Mouse (Mus musculus): Measurements from ENCODE around the gene Map7. TPM values are rescaled to one million over a fixed set of nuclear protein-coding genes. Genes with fewer than 3 reads are reported as not detected.

The Map7 gene
- polyA plus RNA-seq, 1 experiment from 2014 or later, result 10.3 TPM

- no peaks in the 10 kb centered on the region for H3K9me3 ChIP-seq
- no peak overlapping the region for H3K4me3 ChIP-seq
- 67% methylated on average over 4 of the region's 4 CpGs for WGBS
- no peaks in the 10 kb centered on the region for H3K4me1 ChIP-seq (replicated peaks)
- H3K4me2 ChIP-seq, result no peak overlapping the region
- H3K9ac ChIP-seq, result no peak overlapping the region
- no peak for ATAC-seq (ENCODE audit: low FRiP score)
- no peaks in the 10 kb centered on the region for H3K36me3 ChIP-seq
- H3K27ac ChIP-seq, result no peak overlapping the region
- H3K27me3 ChIP-seq, result no peaks in the 10 kb centered on the region
These were observed 10.5 kb downstream of the Map7 start for GRCm38 (mm10) chr10:20158756-20159155.

GRCm38 (mm10) chr10:20159308-20159707, 11.0 kb downstream of the Map7 start:
- H3K4me1 ChIP-seq (replicated peaks), result no peaks in the 10 kb centered on the region
- 91% methylated on average over 5 of the region's 5 CpGs for WGBS
- ATAC-seq (ENCODE audit: low FRiP score), result no peak

GRCm38 (mm10) chr10:20160914-20161313, 12.6 kb downstream of the Map7 start:
- Histone ChIP-seq H3K4me3 (no peak overlapping the region), H3K27ac (no peak overlapping the region), H3K9me3 (no peaks in the 10 kb centered on the region), H3K27me3 (no peaks in the 10 kb centered on the region), H3K36me3 (no peaks in the 10 kb centered on the region), H3K4me2 (no peak overlapping the region), H3K9ac (no peak overlapping the region), H3K4me1 (replicated peaks) (no peaks in the 10 kb centered on the region)
- no peak for ATAC-seq (ENCODE audit: low FRiP score)
- WGBS, result 70% methylated on average over 8 of the region's 8 CpGs

More at GRCm38 (mm10) chr10:20159308-20159707, 11.0 kb downstream of the Map7 start:
- Histone ChIP-seq H3K4me2 (no peak overlapping the region), H3K9me3 (no peaks in the 10 kb centered on the region), H3K27me3 (no peaks in the 10 kb centered on the region), H3K9ac (no peak overlapping the region), H3K27ac (no peak overlapping the region), H3K4me3 (no peak overlapping the region), H3K36me3 (no peaks in the 10 kb centered on the region)

- H3K27me3 ChIP-seq, result peaks cover 22% of the 10 kb centered on the region; the same call in 1 of the 2 replicates
- no peak for ATAC-seq (ENCODE audit: low FRiP score)
- no peak overlapping the region for H3K9ac ChIP-seq
- peaks cover 4% of the 10 kb centered on the region for H3K4me1 ChIP-seq (replicated peaks)
- H3K9me3 ChIP-seq, result no peaks in the 10 kb centered on the region
- H3K36me3 ChIP-seq, result no peaks in the 10 kb centered on the region
- H3K4me2 ChIP-seq, result no peak overlapping the region
- WGBS, result 90% methylated on average over 5 of the region's 5 CpGs
- H3K4me3 ChIP-seq, result no peak overlapping the region
- H3K27ac ChIP-seq, result no peak overlapping the region
These were observed 16.5 kb downstream of the Map7 start for GRCm38 (mm10) chr10:20164810-20165209.

- Histone ChIP-seq H3K36me3 (no peaks in the 10 kb centered on the region), H3K9me3 (no peaks in the 10 kb centered on the region), H3K4me2 (no peak overlapping the region), H3K9ac (no peak overlapping the region), H3K4me1 (replicated peaks) (peaks cover 24% of the 10 kb centered on the region), H3K27ac (no peak overlapping the region), H3K27me3 (peaks cover 24% of the 10 kb centered on the region; the same call in 1 of the 2 replicates), H3K4me3 (no peak overlapping the region)
- WGBS, result 76% methylated on average over 11 of the region's 11 CpGs
- no peak for ATAC-seq (ENCODE audit: low FRiP score)
These were observed 18.5 kb downstream of the Map7 start for GRCm38 (mm10) chr10:20166797-20167196.

- Histone ChIP-seq H3K4me1 (replicated peaks) (peaks cover 29% of the 10 kb centered on the region), H3K4me2 (no peak overlapping the region), H3K9me3 (no peaks in the 10 kb centered on the region), H3K27ac (no peak overlapping the region), H3K27me3 (peaks cover 28% of the 10 kb centered on the region; the same call in 1 of the 2 replicates), H3K4me3 (no peak overlapping the region), H3K9ac (no peak overlapping the region), H3K36me3 (no peaks in the 10 kb centered on the region)
- 89% methylated on average over 4 of the region's 4 CpGs for WGBS
- ATAC-seq (ENCODE audit: low FRiP score), result no peak
These were observed 19.2 kb downstream of the Map7 start for GRCm38 (mm10) chr10:20167467-20167866.

- Histone ChIP-seq H3K36me3 (no peaks in the 10 kb centered on the region), H3K27ac (no peak overlapping the region), H3K4me3 (no peak overlapping the region), H3K4me1 (replicated peaks) (peaks cover 31% of the 10 kb centered on the region), H3K4me2 (no peak overlapping the region), H3K9me3 (no peaks in the 10 kb centered on the region), H3K27me3 (peaks cover 28% of the 10 kb centered on the region; the same call in 1 of the 2 replicates), H3K9ac (no peak overlapping the region)
- no peak for ATAC-seq (ENCODE audit: low FRiP score)
- WGBS, result 80% methylated on average over 3 of the region's 3 CpGs
These were observed 21.0 kb downstream of the Map7 start for GRCm38 (mm10) chr10:20169182-20169674.

GRCm38 (mm10) chr10:20169927-20170604, 21.8 kb downstream of the Map7 start:
- Histone ChIP-seq H3K4me1 (replicated peaks) (peaks cover 31% of the 10 kb centered on the region), H3K27ac (peak overlapping the region; percentile 61), H3K27me3 (peaks cover 28% of the 10 kb centered on the region; the same call in 1 of the 2 replicates), H3K9ac (peak overlapping the region; percentile 43), H3K4me2 (peak overlapping the region; percentile 63), H3K9me3 (no peaks in the 10 kb centered on the region), H3K36me3 (no peaks in the 10 kb centered on the region), H3K4me3 (peak overlapping the region; percentile 37)
- WGBS, result 21% methylated on average over 19 of the region's 19 CpGs
- 0 out of 2 replicates have a peak, but pooled peaks have one; percentile 26 for ATAC-seq (ENCODE audit: low FRiP score)

GRCm38 (mm10) chr10:20170605-20171088, 22.4 kb downstream of the Map7 start:
- WGBS, result 19% methylated on average over 11 of the region's 11 CpGs
- Histone ChIP-seq H3K4me2 (peak overlapping the region; percentile 63), H3K9ac (peak overlapping the region; percentile 60; the same call in 1 of the 2 replicates), H3K9me3 (no peaks in the 10 kb centered on the region), H3K4me1 (replicated peaks) (peaks cover 31% of the 10 kb centered on the region), H3K27me3 (peaks cover 28% of the 10 kb centered on the region; the same call in 1 of the 2 replicates), H3K36me3 (no peaks in the 10 kb centered on the region), H3K4me3 (peak overlapping the region; percentile 37), H3K27ac (peak overlapping the region; percentile 61)
- ATAC-seq (ENCODE audit: low FRiP score), result peak; percentile 97

GRCm38 (mm10) chr10:20171209-20171608, 22.9 kb downstream of the Map7 start:
- H3K27me3 ChIP-seq, result peaks cover 28% of the 10 kb centered on the region; the same call in 1 of the 2 replicates
- peak overlapping the region; percentile 61 for H3K27ac ChIP-seq
- WGBS, result 41% methylated on average over 12 of the region's 12 CpGs
- H3K9ac ChIP-seq, result peak overlapping the region; percentile 60; the same call in 1 of the 2 replicates
- H3K4me1 ChIP-seq (replicated peaks), result peaks cover 31% of the 10 kb centered on the region
- H3K4me3 ChIP-seq, result peak overlapping the region; percentile 37
- H3K36me3 ChIP-seq, result no peaks in the 10 kb centered on the region
- no peaks in the 10 kb centered on the region for H3K9me3 ChIP-seq
- peak overlapping the region; percentile 63 for H3K4me2 ChIP-seq
- peak; percentile 27 for ATAC-seq (ENCODE audit: low FRiP score)

- WGBS, result 58% methylated on average over 4 of the region's 4 CpGs
These were observed 23.5 kb downstream of the Map7 start for GRCm38 (mm10) chr10:20171756-20172155.

GRCm38 (mm10) chr10:20173733-20174132, 25.5 kb downstream of the Map7 start:
- Histone ChIP-seq H3K27me3 (peaks cover 14% of the 10 kb centered on the region; the same call in 1 of the 2 replicates), H3K36me3 (no peaks in the 10 kb centered on the region), H3K27ac (no peak overlapping the region; the same call in 1 of the 2 replicates), H3K4me2 (no peak overlapping the region), H3K4me3 (no peak overlapping the region), H3K9ac (no peak overlapping the region), H3K4me1 (replicated peaks) (peaks cover 31% of the 10 kb centered on the region), H3K9me3 (no peaks in the 10 kb centered on the region)
- ATAC-seq (ENCODE audit: low FRiP score), result no peak
- 76% methylated on average over 4 of the region's 4 CpGs for WGBS

More at GRCm38 (mm10) chr10:20171756-20172155, 23.5 kb downstream of the Map7 start:
- Histone ChIP-seq H3K4me1 (replicated peaks) (peaks cover 31% of the 10 kb centered on the region), H3K4me2 (peak overlapping the region; percentile 63; the same call in 1 of the 2 replicates), H3K4me3 (no peak overlapping the region), H3K9me3 (no peaks in the 10 kb centered on the region), H3K36me3 (no peaks in the 10 kb centered on the region), H3K27me3 (peaks cover 27% of the 10 kb centered on the region; the same call in 1 of the 2 replicates), H3K9ac (peak overlapping the region; percentile 25; the same call in 1 of the 2 replicates), H3K27ac (peak overlapping the region; percentile 61; the same call in 1 of the 2 replicates)
- ATAC-seq (ENCODE audit: low FRiP score), result no peak

All from hindbrain, embryonic 13.5 days (tissue).